Mouse (Mus musculus) megakaryocyte, adult 5-6 weeks (primary cell): Measurements from ENCODE around the gene Mrps27. TPM values are rescaled to one million over a fixed set of nuclear protein-coding genes. Genes with fewer than 3 reads are reported as not detected.

Experiments used
- ATAC-seq: 2 replicates; pipeline ENCODE4 v1.8.0; 2016; ENCODE audit warnings: mild to moderate bottlenecking, inconsistent platforms; ENCODE audit not compliant: poor library complexity, severe bottlenecking
- total RNA-seq, 2 experiments: library from RNA; stranded (forward) in 1 of 2; stranded (reverse) in 1 of 2; fragments of 153-499, 151-499 nt in 1 of 2; fragments of 221-1000, 200-1000 nt in 1 of 2; gene quantifications; 2 replicates each; pipeline versions ENCODE4 v1.2.3 to v1.2.4; 2015 to 2017

Gene Mrps27
- total RNA-seq, 2 experiments from 2014 or later = 6.2 to 8.6 TPM

- no peak for ATAC-seq
Observed at GRCm38 (mm10) chr13:99434494-99434893, 89.9 kb downstream of the Mrps27 start.

GRCm38 (mm10) chr13:99437051-99437450 is 92.5 kb downstream of the Mrps27 start:
- ATAC-seq = no peak

DNA sequence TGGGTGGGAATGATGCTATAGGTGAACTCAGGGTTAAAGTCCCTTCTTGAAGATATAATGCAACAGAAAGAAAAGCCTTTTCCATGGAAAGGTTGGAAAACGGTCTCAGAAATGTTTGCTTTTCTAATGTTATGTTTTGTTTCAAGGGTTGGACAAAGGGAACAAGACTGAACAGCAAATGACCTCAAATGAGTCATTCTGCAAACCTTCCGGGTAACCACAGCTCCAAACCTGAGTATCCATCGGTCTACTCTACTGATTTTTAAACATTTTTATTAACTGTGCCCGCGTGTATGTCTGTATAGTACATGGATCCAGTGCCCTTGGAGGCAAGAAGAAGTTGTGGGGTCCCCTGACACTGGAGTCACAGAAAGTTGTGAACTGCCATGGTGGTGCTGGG is 94.8 kb downstream of the Mrps27 start:
- ATAC-seq = no peak

DNA sequence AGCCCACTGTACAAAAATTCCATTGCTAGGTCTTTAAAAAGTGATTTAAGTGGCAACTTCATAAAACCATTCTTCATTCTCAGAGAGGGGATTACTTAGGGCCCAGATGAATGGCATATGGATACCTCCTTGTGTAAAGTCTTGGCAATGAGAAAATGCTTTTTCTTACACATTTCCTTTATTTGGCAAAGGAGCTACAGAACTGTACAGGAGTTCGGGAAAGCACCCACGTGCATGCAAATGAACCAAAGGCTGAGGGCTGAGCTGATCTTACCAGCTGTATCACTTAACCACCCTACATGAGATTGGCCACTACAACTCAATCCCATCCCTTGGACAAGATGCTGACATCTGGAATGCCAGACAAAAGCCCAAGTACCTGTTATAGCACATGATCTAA is 95.6 kb downstream of the Mrps27 start:
- no peak for ATAC-seq

GRCm38 (mm10) chr13:99441700-99442433 is 97.3 kb downstream of the Mrps27 start:
- ATAC-seq = no peak

- ATAC-seq = no peak
Observed at GRCm38 (mm10) chr13:99442434-99443249, 98.1 kb downstream of the Mrps27 start.

DNA sequence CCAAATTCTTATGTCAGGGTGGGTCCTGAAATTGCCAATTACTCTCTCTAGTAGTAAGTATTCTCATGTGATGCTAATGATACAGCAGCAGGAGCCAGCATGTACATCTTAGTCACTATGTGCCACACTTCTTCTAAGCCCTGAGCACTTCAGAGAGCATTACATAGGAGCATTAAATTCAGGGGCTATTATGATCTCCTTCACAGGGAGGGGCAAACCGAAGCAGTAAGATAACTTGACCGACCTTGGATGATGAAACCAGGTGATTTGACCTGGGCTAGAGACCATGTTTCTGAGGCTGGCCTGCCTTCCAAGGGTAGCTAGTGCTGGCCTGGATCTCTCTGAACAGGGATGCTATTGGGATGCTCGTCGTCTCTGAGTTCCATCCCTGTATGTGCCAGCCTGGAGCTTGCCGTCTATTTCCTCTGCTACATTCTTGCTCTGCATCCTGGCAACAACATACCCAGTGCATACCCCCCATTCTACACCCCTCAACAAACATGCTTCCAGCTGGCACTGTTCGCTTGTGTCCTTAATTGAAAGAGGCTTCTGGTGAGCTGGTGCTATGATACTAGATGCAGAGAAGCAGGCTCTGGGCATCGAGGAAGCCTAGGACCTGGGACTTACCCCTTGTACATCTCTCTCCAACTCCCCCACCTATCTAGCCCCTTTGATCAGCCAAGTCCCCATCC is 99.0 kb downstream of the Mrps27 start:
- no peak for ATAC-seq

DNA sequence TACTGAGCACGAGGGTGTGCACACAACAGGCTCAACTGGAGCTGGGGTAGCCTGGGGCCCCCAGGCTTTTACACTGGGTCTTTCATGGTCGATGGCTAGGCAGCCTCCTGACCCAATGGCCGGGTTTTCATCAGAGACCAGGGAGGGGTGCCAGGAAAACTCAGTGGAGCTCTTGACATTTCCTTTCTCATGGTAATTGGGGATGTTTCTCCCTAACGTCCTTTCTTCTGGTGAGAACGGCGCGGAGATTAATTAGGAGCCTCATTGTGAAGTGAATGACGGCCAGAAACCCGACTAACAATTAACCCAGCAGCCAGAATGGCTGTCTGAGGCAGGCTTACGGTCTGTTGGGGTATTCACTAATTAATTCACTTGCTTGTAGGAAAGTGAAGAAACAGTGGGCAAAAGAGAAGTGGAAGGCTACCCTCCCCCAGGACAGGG is 99.9 kb downstream of the Mrps27 start:
- ATAC-seq = no peak

DNA sequence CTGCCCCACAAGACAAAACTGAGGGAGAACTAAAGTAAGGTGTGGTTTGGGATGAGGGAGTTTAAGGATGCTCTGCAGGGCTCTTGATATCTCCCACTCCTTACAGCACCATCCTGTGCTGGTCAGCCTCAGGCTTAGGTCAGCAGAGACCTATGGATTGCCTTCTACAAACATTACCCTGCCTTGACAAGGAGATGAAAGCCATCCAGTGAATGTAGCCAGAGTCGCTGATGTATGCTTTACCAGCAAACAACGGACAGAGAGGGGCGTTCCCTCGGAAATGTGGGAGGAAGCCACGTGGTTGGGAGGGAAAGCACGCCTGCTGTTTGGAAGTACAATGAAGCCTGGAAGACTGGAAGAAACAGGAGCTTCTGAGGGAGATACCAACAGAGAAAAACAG is 100.3 kb downstream of the Mrps27 start:
- no peak for ATAC-seq

GRCm38 (mm10) chr13:99447002-99447401 is 102.4 kb downstream of the Mrps27 start:
- no peak for ATAC-seq

DNA sequence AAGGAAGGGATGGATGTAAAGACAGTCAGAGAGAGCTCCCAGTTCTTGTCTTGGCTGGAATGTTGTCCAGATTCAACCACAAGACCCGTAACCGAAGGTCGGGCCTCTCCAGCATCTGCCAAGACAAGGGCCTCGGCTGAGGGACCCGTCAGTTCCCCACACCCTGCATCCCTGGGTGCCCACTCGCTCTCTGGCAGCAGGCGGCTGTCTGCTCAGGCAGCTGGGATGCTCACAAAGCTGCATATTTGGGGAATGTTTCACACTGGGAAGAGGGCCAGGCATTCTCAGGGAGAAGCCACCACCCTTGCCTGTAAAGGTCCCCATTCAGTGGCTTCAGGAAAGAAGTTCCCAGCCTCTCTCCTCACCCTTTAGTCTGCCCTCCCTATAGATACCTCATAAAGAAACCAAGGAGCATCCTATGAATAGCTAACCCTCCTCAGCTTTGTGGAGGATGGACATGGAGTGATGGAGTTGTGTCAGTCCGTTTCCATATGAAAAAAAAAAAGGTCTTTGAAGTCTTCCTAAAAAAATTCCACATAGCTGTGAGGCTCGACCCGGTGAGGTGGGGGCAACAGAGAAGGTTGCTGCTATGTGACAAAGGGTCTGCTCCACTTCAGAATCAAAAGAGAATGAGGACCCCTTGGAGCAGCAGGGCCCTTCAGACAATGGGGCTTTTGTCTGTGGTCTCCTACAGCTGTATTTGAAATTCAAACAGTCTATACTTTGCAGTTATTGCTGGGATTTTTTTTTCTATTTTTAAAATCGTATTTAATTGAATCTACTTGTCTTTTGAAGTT is 103.0 kb downstream of the Mrps27 start:
- ATAC-seq = no peak

DNA sequence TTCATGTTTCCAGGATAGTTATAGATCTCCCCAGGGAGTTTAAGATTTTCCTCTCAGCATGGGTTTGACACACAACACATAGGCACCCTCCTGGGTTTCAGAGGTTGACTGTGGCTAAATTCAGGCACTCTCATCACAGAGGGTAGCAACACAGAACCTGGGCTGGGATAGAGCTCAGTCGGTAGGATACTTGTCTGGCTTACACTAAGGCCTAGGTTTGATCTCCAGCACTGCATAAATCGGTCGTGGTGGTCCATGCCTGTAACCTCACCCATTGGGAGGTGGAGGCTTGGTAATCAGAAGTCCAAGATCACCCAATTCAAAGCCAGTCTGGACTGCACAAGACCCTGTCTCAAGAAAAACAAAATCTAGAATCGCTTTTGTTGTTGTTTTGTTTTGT is 103.7 kb downstream of the Mrps27 start:
- ATAC-seq = no peak

- no peak for ATAC-seq
Observed at GRCm38 (mm10) chr13:99449547-99449946, 105.0 kb downstream of the Mrps27 start.

GRCm38 (mm10) chr13:99450766-99451165 is 106.2 kb downstream of the Mrps27 start:
- no peak for ATAC-seq

DNA sequence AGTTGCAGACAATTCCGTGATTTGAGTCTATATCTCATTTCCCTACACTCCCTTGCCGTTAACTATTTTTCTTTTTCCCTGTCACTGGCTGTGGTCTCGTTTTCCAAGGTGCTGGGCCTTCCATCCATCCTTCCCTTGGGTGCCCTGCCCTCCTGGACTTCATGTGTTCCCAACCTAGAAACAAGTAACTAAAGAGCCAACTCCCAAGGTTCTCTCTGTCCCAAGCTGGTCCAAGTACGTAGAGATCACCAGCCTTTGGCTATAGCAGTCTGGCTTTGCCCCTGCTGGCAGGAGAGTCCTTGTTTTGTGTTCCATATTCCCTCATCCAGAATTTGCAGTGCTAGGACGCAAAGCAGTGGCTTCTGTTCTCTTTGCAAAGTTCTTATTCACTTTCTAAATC is 106.7 kb downstream of the Mrps27 start:
- no peak for ATAC-seq

DNA sequence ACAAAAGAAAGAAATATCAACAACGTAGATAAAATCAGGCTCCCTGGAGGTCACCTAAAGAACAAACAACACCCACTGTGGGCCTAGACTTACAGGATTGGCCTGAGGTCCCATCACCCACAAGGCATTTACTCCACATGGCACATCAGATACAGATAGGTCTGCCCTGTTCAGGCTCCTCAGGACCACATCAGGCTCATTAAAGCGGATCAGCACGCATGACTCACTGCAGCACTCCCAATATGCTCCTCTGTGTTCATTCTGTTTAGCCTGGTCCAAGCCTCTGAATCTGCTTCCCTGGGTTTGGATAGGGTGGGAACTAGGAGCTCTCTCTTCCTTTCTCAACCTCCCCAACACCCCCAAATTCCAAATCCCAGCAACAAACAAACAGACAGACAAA is 107.9 kb downstream of the Mrps27 start:
- no peak for ATAC-seq

GRCm38 (mm10) chr13:99454977-99455376 is 110.4 kb downstream of the Mrps27 start:
- no peak for ATAC-seq

DNA sequence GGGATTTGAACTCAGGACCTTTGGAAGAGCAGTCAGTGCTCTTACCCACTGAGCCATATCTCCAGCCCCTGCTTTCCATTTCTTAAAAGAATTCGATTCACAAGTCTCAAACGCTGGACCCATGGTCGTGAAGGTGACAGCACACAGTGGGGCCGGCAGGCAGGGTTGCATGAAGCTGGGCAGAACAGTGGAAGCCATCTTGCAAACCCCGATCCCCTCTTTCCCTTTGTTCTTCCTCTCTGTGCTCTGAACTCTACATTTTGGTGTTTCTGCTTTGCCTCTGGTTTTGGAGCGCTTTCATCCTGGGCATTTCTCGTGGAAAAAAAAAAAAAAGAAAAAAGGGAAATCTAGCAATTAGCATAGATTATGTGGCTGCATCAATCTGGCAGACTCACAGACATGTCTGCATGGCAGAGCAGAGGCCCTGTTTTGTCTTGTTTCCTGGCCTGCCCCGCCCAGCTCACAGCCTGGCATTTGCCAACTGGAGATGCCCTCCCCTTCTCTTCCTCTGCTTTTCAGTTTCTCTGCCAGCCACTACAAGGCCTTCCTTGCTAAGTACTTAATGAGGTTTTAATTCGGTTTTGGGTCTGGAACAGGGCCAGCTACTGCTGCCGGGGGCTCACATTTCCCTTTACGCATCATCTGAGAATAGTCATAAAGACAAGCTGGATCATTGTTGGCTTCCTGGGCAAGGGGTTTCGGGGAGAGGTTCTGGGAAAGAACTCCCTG is 114.2 kb downstream of the Mrps27 start:
- ATAC-seq = no peak

DNA sequence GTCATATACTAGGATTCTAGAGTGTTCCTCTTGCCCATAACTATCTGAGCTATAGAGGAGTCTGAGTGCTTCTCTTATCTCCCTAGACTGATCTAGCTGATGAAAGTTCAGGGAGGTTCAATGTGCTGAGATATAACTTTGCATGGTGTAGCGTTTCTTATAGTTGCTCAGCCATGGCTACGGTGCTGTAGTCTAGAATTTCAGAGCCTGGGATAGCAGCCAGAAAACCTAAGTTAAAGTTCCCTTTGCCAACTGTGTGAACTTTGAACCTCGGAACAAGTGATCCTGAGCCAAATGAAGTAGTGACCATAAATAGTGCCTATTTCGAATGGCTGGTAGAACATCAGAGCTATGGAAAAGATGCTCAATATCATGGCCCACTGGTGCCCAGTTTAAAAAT is 115.0 kb downstream of the Mrps27 start:
- ATAC-seq = no peak

DNA sequence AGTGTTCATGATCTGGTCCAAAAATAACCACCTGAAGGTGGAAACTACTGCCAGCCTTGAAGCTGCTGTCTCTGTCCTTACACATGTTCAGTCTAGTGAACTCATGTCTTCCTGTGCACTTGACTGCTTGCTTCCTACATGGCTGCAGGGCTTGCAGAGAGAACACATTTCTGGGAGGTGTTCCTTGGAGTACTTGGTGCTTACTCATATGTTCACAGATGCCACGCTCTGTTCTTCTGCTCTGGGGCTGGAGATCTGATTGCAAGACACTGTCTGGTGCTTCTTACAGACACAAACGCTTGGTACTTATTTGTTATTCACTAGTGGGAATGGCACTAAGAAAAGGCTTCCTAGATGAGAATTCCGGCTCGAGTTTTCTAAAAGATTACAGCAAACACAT is 117.3 kb downstream of the Mrps27 start:
- ATAC-seq = no peak
